Mouse (Mus musculus): Measurements from ENCODE around the gene Diaph3. TPM values are rescaled to one million over a fixed set of nuclear protein-coding genes. Genes with fewer than 3 reads are reported as not detected.

The Diaph3 gene
- polyA plus RNA-seq, 1 experiment from 2014 or later, result 12.1 TPM

DNA sequence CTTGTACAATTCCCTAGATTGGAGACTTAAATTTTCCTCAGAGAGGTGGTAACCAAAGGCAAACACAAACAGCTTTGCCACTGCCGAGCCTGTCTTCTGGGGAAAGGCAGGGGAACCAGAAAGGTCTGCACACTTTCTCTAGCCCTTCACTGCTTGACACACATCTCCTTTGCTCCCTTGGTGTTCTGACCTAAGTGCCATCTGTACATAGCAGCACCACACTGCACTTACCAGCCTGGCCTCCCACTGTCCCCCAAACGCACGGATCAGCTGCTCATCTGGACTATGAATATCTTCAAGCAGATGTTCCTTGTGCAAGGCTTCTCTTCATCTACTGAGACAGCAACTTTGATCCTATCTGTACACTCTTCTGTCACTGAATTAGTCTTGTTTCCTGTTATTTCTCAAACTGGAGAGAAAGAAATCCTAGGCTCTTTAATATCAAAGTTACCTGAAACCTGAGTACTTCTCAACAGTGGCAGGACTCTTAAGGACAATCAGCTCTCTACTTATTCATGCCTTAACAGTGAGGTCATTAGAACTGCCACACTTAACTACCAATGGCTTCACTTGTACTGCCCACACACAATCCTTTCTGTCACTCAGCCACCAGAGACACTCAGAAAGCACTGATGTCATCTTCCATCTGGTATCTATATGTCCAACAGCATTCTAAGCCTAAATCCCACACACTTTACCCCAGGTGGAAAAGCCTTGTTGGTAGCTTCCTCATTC is 251.8 kb downstream of the Diaph3 start:
- Histone ChIP-seq H3K36me3 (peaks cover 19% of the 10 kb centered on the region), H3K4me1 (no peaks in the 10 kb centered on the region), H3K9me3 (replicated peaks) (peaks cover 12% of the 10 kb centered on the region; the same call in 1 of the 2 replicates), H3K4me3 (no peak overlapping the region), H3K27me3 (ENCODE audit: low read depth, poor library complexity, severe bottlenecking) (no peaks in the 10 kb centered on the region), H3K27ac (replicated peaks) (no peak overlapping the region)
- DNase-seq (ENCODE audit: low spot score), result no peak
- 78% methylated on average over 3 of the region's 3 CpGs for WGBS

DNA sequence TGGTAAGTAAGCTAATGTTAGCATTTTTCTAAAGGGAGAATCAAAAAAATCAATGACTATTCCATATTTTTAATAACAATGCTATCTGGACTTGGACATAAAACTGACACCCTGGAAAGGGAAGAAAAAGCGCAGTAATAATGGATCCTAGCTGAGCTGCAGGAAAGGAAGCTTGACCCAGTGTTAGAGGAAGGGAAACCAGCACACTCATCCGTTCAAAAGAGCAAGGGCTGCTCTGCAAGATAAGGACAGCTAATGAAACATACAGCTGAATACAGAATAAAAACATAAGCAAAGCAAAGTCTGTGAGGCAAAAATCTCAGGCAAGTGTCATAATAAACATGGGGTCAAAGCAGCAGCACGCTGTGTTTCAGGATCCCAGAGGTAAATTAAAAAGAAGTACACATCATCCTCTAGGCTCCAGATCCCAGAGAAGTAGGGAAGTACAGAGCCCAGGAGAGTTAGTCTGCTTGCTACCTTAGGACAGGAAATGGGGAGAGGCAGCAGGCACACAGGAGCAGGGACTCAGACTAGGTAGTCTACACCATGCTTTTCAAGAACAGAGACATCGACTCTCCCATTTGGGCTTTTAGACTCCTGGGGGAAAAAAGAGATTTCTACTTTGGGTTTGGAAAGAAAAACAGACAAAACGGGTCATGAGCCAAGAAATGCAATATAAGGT is 255.5 kb downstream of the Diaph3 start:
- 86% methylated on average over 5 of the region's 5 CpGs for WGBS
- H3K27me3 ChIP-seq (ENCODE audit: low read depth, poor library complexity, severe bottlenecking), result no peaks in the 10 kb centered on the region
- no peak overlapping the region for H3K4me3 ChIP-seq
- H3K4me1 ChIP-seq, result no peaks in the 10 kb centered on the region
- H3K9me3 ChIP-seq (replicated peaks), result no peaks in the 10 kb centered on the region
- no peak for DNase-seq (ENCODE audit: low spot score)
- no peaks in the 10 kb centered on the region for H3K36me3 ChIP-seq
- no peak overlapping the region for H3K27ac ChIP-seq (replicated peaks)

DNA sequence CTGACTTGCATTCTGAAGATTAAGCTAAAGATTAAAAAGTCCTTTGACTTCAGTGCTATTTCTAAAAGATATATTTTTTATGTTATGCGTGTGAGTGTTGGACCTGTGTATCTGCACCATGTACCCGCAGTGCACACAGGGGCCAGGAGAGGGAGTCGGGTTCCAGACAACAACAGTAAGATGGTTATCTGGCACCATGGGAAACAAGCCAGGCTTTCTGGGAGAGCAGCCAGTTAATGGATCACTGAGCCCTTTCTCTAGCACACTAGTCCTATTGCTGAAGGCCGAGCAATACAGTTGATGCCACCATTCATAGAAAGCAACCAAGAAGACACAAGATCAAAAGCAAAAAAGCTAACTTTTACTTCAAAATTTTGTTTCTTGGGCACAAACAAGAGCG is 271.5 kb downstream of the Diaph3 start:
- DNase-seq (ENCODE audit: low spot score), result peak; percentile 16
- H3K4me3 ChIP-seq, result no peak overlapping the region
- H3K9me3 ChIP-seq (replicated peaks), result no peaks in the 10 kb centered on the region

DNA sequence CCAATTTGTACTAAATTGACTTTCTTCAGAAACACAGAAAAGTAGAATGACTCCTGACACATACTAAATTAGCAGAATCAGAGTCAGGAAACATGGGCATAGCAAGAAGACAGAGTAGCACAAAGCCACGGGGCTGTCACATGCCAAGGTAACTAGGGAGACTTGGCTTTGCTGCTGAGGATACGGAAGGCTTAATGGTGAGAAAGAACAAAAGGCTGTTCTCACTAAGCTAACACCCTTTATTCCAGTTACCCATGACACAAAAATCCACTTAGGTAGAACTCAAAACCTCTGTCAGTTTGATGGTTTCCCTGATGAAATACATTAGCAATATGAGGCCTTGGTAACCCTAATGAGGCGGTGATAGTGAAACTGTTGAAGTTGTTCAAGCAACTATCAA is 273.9 kb downstream of the Diaph3 start:
- H3K27ac ChIP-seq (replicated peaks), result no peak overlapping the region
- no peaks in the 10 kb centered on the region for H3K9me3 ChIP-seq (replicated peaks)
- WGBS, result 47% methylated on average over 3 of the region's 3 CpGs
- H3K4me1 ChIP-seq, result peaks cover 13% of the 10 kb centered on the region
- no peak for DNase-seq (ENCODE audit: low spot score)
- no peaks in the 10 kb centered on the region for H3K36me3 ChIP-seq
- H3K27me3 ChIP-seq (ENCODE audit: low read depth, poor library complexity, severe bottlenecking), result no peaks in the 10 kb centered on the region
- no peak overlapping the region for H3K4me3 ChIP-seq

More for the DNA sequence above, 271.5 kb downstream of the Diaph3 start:
- H3K27me3 ChIP-seq (ENCODE audit: low read depth, poor library complexity, severe bottlenecking), result no peaks in the 10 kb centered on the region
- H3K27ac ChIP-seq (replicated peaks), result no peak overlapping the region
- no peaks in the 10 kb centered on the region for H3K36me3 ChIP-seq
- H3K4me1 ChIP-seq, result peaks cover 13% of the 10 kb centered on the region
- WGBS, result 84% methylated on average over 5 of the region's 5 CpGs

DNA sequence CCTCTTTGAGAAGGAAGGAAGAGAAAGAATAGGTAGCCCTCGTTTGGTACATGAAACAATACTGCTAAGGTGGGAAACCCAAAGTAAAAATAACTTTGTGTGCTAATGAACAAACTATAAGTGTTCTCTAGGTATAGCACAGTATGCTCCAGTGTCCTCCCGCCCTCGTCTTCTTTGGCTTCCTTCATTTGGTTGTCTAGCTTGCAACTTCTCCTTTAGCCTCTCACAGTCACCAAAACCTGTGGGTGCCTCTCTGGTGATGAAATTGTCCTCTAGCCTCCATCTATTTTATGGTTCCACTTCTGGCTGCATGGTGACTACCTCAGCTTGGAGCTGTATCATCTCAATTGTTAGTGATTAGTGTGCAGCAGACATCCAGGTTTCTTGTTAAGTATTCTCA is 277.0 kb downstream of the Diaph3 start:
- Histone ChIP-seq H3K36me3 (no peaks in the 10 kb centered on the region), H3K4me3 (no peak overlapping the region), H3K4me1 (peaks cover 18% of the 10 kb centered on the region), H3K27me3 (ENCODE audit: low read depth, poor library complexity, severe bottlenecking) (no peaks in the 10 kb centered on the region), H3K9me3 (replicated peaks) (no peaks in the 10 kb centered on the region), H3K27ac (replicated peaks) (no peak overlapping the region)
- 94% methylated on average over 3 of the region's 3 CpGs for WGBS
- no peak for DNase-seq (ENCODE audit: low spot score)

DNA sequence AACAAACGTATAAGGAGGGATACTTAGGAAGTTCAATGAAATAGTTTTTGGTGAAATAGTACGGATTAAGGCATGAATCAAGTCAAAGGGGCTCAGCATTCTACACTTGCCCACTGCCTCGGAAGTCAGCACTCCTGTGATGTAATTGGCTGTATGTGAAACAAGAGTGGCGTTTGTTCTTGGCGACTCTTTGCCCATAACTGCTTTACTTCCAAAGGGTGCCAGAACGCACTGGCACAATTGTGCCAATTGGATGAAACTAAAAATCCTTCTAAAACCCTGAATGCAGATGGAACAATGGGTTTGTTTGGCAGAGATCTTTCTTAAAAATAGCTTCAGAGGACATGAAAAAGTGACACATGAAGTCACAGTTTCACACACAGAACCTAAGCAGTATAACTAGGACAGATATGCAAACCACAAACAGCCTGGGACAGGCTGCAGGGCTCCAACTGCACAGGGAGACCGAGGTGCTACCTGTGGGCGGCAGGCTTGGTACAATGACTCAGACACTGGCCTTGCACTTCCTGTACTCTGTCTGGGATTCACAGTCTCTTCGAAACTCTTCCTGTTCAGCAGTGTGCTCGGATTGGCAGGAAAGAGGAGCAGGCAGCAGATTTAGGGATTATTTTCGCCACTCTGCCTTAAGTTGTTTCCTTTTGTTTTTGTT is 279.6 kb downstream of the Diaph3 start:
- no peak for DNase-seq (ENCODE audit: low spot score)
- no peak overlapping the region for H3K4me3 ChIP-seq
- H3K27me3 ChIP-seq (ENCODE audit: low read depth, poor library complexity, severe bottlenecking), result no peaks in the 10 kb centered on the region
- H3K4me1 ChIP-seq, result peaks cover 8% of the 10 kb centered on the region
- H3K36me3 ChIP-seq, result no peaks in the 10 kb centered on the region
- no peak overlapping the region for H3K27ac ChIP-seq (replicated peaks)
- H3K9me3 ChIP-seq (replicated peaks), result no peaks in the 10 kb centered on the region
- 76% methylated on average over 11 of the region's 11 CpGs for whole genome bisulfite sequencing

DNA sequence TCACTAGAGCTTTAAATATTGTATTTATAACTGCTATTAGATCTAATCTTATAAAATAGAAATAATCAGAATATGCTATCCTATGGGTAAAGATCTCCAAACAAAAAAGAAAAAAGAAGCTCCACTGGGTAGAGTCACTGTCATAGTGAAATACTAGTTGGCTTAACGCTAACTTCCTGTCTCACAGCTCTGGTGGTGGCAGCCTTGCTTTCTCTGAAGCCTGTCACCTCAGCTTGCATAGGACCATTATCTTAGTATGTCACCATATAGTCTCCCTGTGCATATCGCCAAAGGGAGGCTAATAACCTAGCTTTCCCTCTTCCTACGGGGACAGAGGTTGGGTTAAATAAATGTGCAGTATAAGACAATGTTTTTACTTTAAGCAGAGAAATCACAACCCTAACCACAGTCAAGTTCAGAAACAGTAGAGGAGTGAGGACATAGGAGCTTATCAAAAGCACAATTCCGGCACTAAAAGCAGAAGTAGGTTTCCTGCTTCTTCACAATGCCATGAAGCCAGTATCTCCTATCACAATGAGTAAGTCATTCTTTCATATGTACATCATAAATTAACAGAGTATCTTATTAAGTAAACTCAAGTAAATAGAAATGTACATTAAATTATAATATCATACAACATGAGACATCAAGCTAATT is 293.8 kb downstream of the Diaph3 start:
- Histone ChIP-seq H3K27ac (replicated peaks) (no peak overlapping the region), H3K27me3 (ENCODE audit: low read depth, poor library complexity, severe bottlenecking) (no peaks in the 10 kb centered on the region), H3K9me3 (replicated peaks) (no peaks in the 10 kb centered on the region), H3K4me1 (no peaks in the 10 kb centered on the region), H3K4me3 (no peak overlapping the region), H3K36me3 (no peaks in the 10 kb centered on the region)
- DNase-seq (ENCODE audit: low spot score), result no peak
- WGBS, result 97% methylated on average over 4 of the region's 4 CpGs

DNA sequence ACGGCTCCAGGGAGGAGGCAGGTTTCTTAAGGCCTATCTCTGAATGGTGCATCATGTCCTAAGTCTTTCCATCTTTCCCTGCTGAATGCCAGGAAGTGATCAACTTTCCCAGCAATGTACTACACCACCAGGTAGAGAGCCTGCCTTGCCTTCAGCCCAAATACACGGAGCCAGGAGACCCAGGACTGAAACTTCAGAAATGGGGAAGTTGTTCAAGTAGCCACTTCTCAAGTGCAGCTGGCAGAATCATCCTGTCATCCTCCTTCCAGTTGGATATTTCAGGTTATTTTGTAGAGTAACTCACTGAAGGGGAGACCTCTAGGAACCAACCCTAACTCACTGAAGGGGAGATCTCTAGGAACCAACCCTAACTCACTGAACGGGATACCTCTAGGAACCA is 297.0 kb downstream of the Diaph3 start:
- no peaks in the 10 kb centered on the region for H3K9me3 ChIP-seq (replicated peaks)
- DNase-seq (ENCODE audit: low spot score), result no peak
- no peak overlapping the region for H3K27ac ChIP-seq (replicated peaks)
- 92% methylated on average over 3 of the region's 3 CpGs for WGBS
- H3K4me3 ChIP-seq, result no peak overlapping the region
- no peaks in the 10 kb centered on the region for H3K27me3 ChIP-seq (ENCODE audit: low read depth, poor library complexity, severe bottlenecking)
- H3K36me3 ChIP-seq, result no peaks in the 10 kb centered on the region
- no peaks in the 10 kb centered on the region for H3K4me1 ChIP-seq

DNA sequence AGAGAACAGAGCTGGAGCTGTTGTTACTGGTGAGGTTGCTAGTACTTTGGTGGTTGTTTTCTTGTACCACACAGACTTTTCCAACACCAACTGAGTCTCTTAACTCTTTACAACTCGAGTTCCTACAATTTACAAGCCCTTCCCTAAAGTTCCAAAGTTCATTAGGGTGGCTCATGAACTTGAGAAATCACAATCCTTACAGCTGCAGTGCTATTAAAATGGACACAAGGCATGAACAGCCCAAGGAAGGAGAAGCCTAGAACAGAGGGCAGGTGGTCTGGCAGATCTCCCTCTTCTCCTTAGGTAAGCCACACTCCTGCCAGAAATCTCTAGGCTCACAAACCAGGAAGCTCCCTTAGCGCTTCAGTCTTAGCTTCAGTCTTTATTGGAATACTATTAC is 303.4 kb downstream of the Diaph3 start:
- Histone ChIP-seq H3K36me3 (no peaks in the 10 kb centered on the region), H3K27me3 (ENCODE audit: low read depth, poor library complexity, severe bottlenecking) (no peaks in the 10 kb centered on the region), H3K9me3 (replicated peaks) (no peaks in the 10 kb centered on the region), H3K4me3 (no peak overlapping the region), H3K27ac (replicated peaks) (no peak overlapping the region), H3K4me1 (no peaks in the 10 kb centered on the region)
- no peak for DNase-seq (ENCODE audit: low spot score)
- WGBS, result 58% methylated on average over 2 of the region's 2 CpGs

DNA sequence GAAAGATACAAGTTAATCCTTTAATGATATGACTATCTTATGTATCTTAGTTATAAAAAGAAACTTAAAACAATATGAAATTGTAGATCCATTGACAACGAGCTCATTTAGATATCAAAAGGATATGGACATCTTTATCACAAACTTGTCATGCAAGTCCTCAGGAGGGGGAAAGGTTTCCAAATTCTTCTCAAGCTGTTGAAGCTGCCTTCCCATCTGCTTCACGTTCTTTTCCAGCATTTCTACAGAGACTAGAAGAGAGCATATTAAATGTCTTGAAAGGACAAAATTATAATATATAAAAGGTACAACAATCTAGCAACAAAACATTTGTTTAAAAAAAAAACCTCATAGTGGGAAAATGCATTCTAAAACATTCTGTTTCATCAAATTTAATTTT is 306.2 kb downstream of the Diaph3 start:
- no peak overlapping the region for H3K27ac ChIP-seq (replicated peaks)
- H3K4me1 ChIP-seq, result no peaks in the 10 kb centered on the region
- H3K9me3 ChIP-seq (replicated peaks), result no peaks in the 10 kb centered on the region
- WGBS, result 93% methylated on average over 2 of the region's 2 CpGs
- DNase-seq (ENCODE audit: low spot score), result no peak
- H3K27me3 ChIP-seq (ENCODE audit: low read depth, poor library complexity, severe bottlenecking), result no peaks in the 10 kb centered on the region
- no peak overlapping the region for H3K4me3 ChIP-seq
- no peaks in the 10 kb centered on the region for H3K36me3 ChIP-seq

DNA sequence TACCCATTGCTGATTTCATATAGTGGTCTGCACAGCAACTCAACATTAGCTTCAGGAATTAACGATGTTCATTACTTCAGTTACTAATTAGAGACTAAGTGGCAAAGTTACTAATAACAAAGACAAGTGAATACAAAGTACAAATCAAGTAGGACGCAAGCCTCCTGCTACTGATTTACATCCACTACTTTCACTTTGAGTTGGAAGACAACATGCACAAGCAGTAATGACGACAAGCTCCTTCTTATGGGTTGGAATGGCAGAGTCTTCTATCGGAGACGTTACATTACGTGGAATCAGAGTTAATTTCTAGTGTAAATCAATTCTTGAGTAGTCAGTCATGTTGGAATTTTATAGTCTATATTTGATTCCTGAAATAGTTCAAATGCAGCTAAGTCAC is 306.8 kb downstream of the Diaph3 start:
- Histone ChIP-seq H3K9me3 (replicated peaks) (no peaks in the 10 kb centered on the region), H3K4me1 (no peaks in the 10 kb centered on the region), H3K4me3 (no peak overlapping the region), H3K27me3 (ENCODE audit: low read depth, poor library complexity, severe bottlenecking) (no peaks in the 10 kb centered on the region), H3K27ac (replicated peaks) (no peak overlapping the region), H3K36me3 (no peaks in the 10 kb centered on the region)
- no peak for DNase-seq (ENCODE audit: low spot score)
- WGBS, result 96% methylated on average over 6 of the region's 6 CpGs

DNA sequence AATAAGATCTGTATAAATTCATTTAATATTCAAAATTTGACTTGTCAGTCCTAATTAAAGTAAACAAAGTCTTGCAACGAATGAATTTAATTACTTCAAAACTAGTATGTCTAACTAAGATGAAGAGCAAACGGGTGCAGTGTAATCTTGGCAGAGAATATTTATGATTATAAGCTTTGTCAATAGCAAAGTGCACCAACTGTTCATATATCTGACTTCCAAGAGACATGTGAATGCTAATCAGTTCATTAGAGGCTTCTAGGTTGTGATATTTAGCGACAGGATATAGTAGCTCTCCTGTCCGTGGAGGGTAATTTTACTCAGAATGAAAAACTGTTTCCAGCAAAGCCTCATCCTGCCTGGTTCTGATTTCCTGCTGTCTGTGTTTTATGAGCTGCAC is 308.0 kb downstream of the Diaph3 start:
- no peaks in the 10 kb centered on the region for H3K36me3 ChIP-seq
- no peaks in the 10 kb centered on the region for H3K9me3 ChIP-seq (replicated peaks)
- no peaks in the 10 kb centered on the region for H3K27me3 ChIP-seq (ENCODE audit: low read depth, poor library complexity, severe bottlenecking)
- no peak overlapping the region for H3K27ac ChIP-seq (replicated peaks)
- H3K4me1 ChIP-seq, result no peaks in the 10 kb centered on the region; the same call in 1 of the 2 replicates
- 88% methylated on average over 4 of the region's 4 CpGs for WGBS
- H3K4me3 ChIP-seq, result no peak overlapping the region
- DNase-seq (ENCODE audit: low spot score), result no peak

DNA sequence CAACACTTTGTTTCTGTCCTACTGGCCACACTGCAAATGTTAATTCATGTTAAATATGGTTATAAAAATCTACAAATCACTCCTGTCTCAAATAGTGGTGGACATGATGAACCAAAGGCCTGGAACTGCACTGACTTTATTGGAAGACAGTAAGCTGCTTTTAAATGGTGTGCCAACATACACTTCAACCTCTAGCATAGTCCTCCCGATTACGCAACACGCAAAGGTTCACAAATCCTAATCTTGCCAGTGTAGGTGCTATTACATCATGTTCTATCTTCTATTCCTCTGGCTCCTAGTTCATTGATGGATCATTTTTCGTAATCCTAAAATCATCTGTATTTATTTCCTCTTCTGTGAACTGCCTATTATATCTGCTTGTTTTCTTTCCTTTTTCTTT is 324.8 kb downstream of the Diaph3 start:
- Histone ChIP-seq H3K9me3 (replicated peaks) (no peaks in the 10 kb centered on the region), H3K4me1 (no peaks in the 10 kb centered on the region), H3K36me3 (no peaks in the 10 kb centered on the region), H3K27me3 (ENCODE audit: low read depth, poor library complexity, severe bottlenecking) (no peaks in the 10 kb centered on the region), H3K4me3 (no peak overlapping the region), H3K27ac (replicated peaks) (no peak overlapping the region)
- WGBS, result 95% methylated on average over 4 of the region's 4 CpGs
- DNase-seq (ENCODE audit: low spot score), result no peak

Measured in midbrain, embryonic 10.5 days (tissue).